Mouse (Mus musculus) forebrain, postnatal 0 days (tissue): ENCODE data around the gene Tspo. TPM values are rescaled to one million over a fixed set of nuclear protein-coding genes. Genes with fewer than 3 reads are reported as not detected.
A peak's percentile ranks its signal among the peaks of the same experiment; 100 is the strongest.

Experiments
- ATAC-seq: fragments of 200-750 bp; cut with Nextera tagmentation; 2 replicates; pipeline ENCODE4 v1.8.0; 2017; ENCODE audit warnings: mild to moderate bottlenecking, moderate library complexity
- DNase-seq: peaks from one replicate; pipeline ENCODE4 v3.0.0-alpha.2; 2015
- H3K27ac ChIP-seq: fragments of 300-500 bp; sonication (generic); 2 replicates; pipeline ENCODE4 v1.5.1; 2014; ENCODE audit warnings: low read depth, mild to moderate bottlenecking, antibody characterized with exemption, low read length, moderate library complexity, mixed read lengths
- H3K27me3 ChIP-seq: fragments of 300-500 bp; sonication (generic); 2 replicates; pipeline ENCODE4 v1.6.1; 2014; ENCODE audit warnings: mild to moderate bottlenecking, low read length, mixed read lengths; ENCODE audit not compliant: insufficient read depth
- H3K36me3 ChIP-seq: fragments of 300-500 bp; sonication (generic); 2 replicates; pipeline ENCODE4 v1.6.1; 2014; ENCODE audit warnings: mild to moderate bottlenecking, moderate library complexity; ENCODE audit not compliant: insufficient read depth
- H3K4me1 ChIP-seq: fragments of 300-500 bp; sonication (generic); 2 replicates; pipeline ENCODE4 v1.6.1; 2014; ENCODE audit warnings: antibody characterized with exemption; ENCODE audit not compliant: insufficient read depth
- H3K4me2 ChIP-seq: fragments of 300-500 bp; sonication (generic); 2 replicates; pipeline ENCODE4 v1.6.1; 2014; ENCODE audit warnings: low read depth, mild to moderate bottlenecking, moderate library complexity
- H3K4me3 ChIP-seq: fragments of 300-500 bp; sonication (generic); 2 replicates; pipeline ENCODE4 v1.5.1; 2014; ENCODE audit warnings: low read depth, low read length, mixed read lengths
- H3K9ac ChIP-seq: fragments of 300-500 bp; sonication (generic); 2 replicates; pipeline ENCODE4 v1.6.1; 2014; ENCODE audit warnings: mild to moderate bottlenecking
- H3K9me3 ChIP-seq: fragments of 300-500 bp; sonication (generic); 2 replicates; pipeline ENCODE4 v1.6.1; 2016; ENCODE audit warnings: low read length
- CTCF ChIP-seq: sonication (generic); IDR thresholded peaks from 2 replicates; pipeline ENCODE4 v1.5.1; 2016; ENCODE audit warnings: antibody characterized with exemption, control low read depth, low read depth
- WGBS: fragments of 180-500 bp; shearing (Covaris S2); extraction: QIAGEN DNeasy Blood & Tissue Kit; methylation state at CpG from one replicate; pipeline ENCODE4 v1.1.7; 2014; 5-methylcytosine and 5-hydroxymethylcytosine counted together
- polyA plus RNA-seq: library from polyadenylated mRNA; unstranded; fragments of >200 nt; fragmentation: Nextera tagmentation; extraction: Ambion mirVana; gene quantifications from 2 replicates; pipeline ENCODE4 v1.2.1, GENCODE M21; 2015
- total RNA-seq: library from RNA; depleted of rRNA; stranded (reverse); fragments of >200 nt; gene quantifications from 2 replicates; pipeline ENCODE4 v1.2.3, GENCODE M21; 2014

Tspo gene
- total and polyA plus RNA-seq, 2 experiments from 2014 or later: 5.7 to 15.3 TPM

- Histone ChIP-seq H3K9ac (no peak overlapping the region), H3K36me3 (no peaks in the 10 kb centered on the region), H3K4me2 (no peak overlapping the region), H3K27me3 (peaks cover 25% of the 10 kb centered on the region), H3K4me1 (peaks cover 4% of the 10 kb centered on the region; the same call in 1 of the 2 replicates), H3K4me3 (no peak overlapping the region), H3K27ac (no peak overlapping the region), H3K9me3 (no peaks in the 10 kb centered on the region)
- no peak for ATAC-seq
- 81% methylated on average over 6 of the region's 6 CpGs for WGBS
- TF ChIP-seq CTCF: no peak
- no peak for DNase-seq
These were observed 32.7 kb upstream of the Tspo start for GRCm38 (mm10) chr15:83530688-83531087.

DNA sequence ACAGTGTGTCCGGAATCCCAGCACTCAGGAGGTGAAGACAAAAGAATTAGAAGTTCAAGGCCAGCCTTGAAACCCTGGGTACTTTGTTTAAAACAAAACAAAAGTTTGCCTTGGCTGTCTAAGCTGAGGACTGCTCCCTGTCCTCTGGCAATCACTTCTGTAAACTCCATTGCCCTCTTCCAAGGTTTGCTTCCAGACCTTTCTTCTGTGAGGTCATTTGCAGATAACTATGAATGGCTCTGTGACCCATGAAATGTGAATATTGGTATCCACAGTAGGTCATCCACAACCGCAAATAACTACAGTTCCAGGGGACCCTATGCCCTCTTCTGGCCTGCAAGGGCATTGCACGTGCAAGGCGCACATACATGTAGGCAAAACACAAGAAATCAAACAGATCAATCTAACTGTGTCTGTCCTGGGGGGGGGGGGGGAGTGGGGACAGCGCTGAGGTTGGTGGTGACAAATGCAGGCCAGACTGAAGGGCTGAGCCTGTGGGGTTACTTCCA, 31.4 kb upstream of the Tspo start:
- 89% methylated on average over 5 of the region's 5 CpGs for WGBS
- no peaks in the 10 kb centered on the region for H3K36me3 ChIP-seq

GRCm38 (mm10) chr15:83532606-83533005, 30.8 kb upstream of the Tspo start:
- peaks cover 6% of the 10 kb centered on the region; the same call in 1 of the 2 replicates for H3K27me3 ChIP-seq
- no peak overlapping the region for H3K27ac ChIP-seq
- H3K4me3 ChIP-seq: no peak overlapping the region
- 84% methylated on average over 7 of the region's 7 CpGs for WGBS
- no peak overlapping the region for H3K4me2 ChIP-seq
- H3K4me1 ChIP-seq: no peaks in the 10 kb centered on the region
- ATAC-seq (no peak), DNase-seq (no peak)
- TF ChIP-seq CTCF: no peak
- no peak overlapping the region for H3K9ac ChIP-seq
- no peaks in the 10 kb centered on the region for H3K9me3 ChIP-seq
- H3K36me3 ChIP-seq: no peaks in the 10 kb centered on the region

More for the DNA sequence above, 31.4 kb upstream of the Tspo start:
- TF ChIP-seq CTCF: peak; percentile 30
- no peak for ATAC-seq
- H3K27me3 ChIP-seq: peaks cover 12% of the 10 kb centered on the region; the same call in 1 of the 2 replicates
- H3K9me3 ChIP-seq: no peaks in the 10 kb centered on the region
- no peak overlapping the region for H3K4me2 ChIP-seq
- H3K4me3 ChIP-seq: no peak overlapping the region
- no peaks in the 10 kb centered on the region for H3K4me1 ChIP-seq
- DNase-seq: no peak
- H3K27ac ChIP-seq: no peak overlapping the region
- H3K9ac ChIP-seq: no peak overlapping the region

DNA sequence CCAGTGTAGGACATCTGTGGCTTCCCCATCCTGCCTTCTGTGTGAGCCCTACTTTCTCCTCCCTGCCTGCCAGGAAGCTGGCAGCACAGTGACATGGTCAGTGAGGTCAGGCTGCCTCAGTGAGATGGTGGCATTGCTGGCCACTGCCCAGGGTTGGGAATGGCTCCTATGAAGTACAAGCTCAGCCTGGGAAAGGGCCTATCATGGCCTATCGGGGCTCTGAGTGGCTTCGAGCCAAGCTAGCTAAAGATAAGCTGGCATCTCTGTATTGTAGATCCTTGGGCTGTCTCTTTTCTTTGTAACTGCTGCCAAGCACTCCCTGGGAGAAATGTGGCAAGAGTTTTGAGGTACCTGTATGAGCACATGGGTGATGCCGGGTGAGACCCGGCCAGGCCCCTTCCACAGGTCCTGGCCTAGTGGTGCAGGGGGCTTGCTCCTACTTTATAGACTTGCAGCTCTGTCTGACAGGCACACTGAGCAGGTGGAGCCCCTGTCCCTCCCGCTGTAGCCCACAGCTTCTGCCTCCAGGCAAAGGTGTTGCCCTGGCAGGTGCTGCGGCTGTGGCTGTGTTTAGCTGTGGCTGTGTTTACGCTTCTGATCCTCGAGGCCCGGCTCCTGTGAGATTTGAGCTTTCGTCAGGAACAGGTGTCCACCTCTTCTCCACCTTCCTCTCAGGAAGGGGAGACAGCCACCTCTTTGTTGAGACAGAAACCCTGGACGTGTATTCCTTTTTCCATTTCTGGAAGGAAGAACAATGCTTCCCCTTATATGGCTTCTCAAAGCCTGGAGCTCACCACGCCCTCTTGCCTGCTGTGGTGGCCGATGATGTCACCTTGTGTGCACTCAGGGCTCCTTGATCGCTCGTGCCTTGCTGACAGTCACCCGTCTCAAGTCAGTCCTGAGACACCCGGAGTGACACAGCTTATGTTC, 28.2 kb upstream of the Tspo start:
- no peaks in the 10 kb centered on the region for H3K9me3 ChIP-seq
- no peaks in the 10 kb centered on the region for H3K4me1 ChIP-seq
- ATAC-seq (no peak), DNase-seq (no peak)
- WGBS: 74% methylated on average over 17 of the region's 17 CpGs
- no peak overlapping the region for H3K4me3 ChIP-seq
- no peaks in the 10 kb centered on the region for H3K27me3 ChIP-seq
- H3K36me3 ChIP-seq: no peaks in the 10 kb centered on the region
- H3K27ac ChIP-seq: no peak overlapping the region
- H3K9ac ChIP-seq: no peak overlapping the region
- H3K4me2 ChIP-seq: no peak overlapping the region
- TF ChIP-seq CTCF: no peak

DNA sequence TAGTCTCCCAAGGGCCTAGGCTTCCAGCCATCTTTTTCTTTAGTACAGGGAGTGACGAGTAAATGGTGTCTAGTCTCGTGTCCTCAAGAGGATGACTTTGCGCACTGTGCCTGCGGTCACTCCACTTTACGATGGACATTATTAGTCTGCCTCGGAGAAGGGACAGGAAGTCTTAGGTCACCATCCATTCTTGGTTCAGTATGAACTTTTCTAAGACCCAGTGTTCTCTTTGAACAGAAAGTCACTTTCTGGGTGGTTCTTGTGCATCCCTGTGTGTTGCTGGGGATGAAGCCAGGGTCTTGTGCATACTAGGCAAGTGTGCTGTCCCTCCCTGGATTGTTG, 27.5 kb upstream of the Tspo start:
- TF ChIP-seq CTCF: no peak
- no peak overlapping the region for H3K4me3 ChIP-seq
- no peak overlapping the region for H3K27ac ChIP-seq
- DNase-seq: no peak
- ATAC-seq: no peak
- no peak overlapping the region for H3K9ac ChIP-seq
- 89% methylated on average over 6 of the region's 6 CpGs for WGBS
- no peaks in the 10 kb centered on the region for H3K4me1 ChIP-seq
- H3K9me3 ChIP-seq: no peaks in the 10 kb centered on the region
- no peak overlapping the region for H3K4me2 ChIP-seq
- no peaks in the 10 kb centered on the region for H3K27me3 ChIP-seq
- no peaks in the 10 kb centered on the region for H3K36me3 ChIP-seq

GRCm38 (mm10) chr15:83538855-83539254, 24.5 kb upstream of the Tspo start:
- WGBS: 92% methylated on average over 2 of the region's 2 CpGs
- no peak for ATAC-seq

GRCm38 (mm10) chr15:83539905-83540304, 23.5 kb upstream of the Tspo start:
- Histone ChIP-seq H3K36me3 (no peaks in the 10 kb centered on the region), H3K4me1 (no peaks in the 10 kb centered on the region), H3K27me3 (no peaks in the 10 kb centered on the region), H3K9me3 (no peaks in the 10 kb centered on the region), H3K9ac (no peak overlapping the region), H3K4me3 (no peak overlapping the region), H3K4me2 (no peak overlapping the region), H3K27ac (no peak overlapping the region)
- WGBS: 63% methylated on average over 4 of the region's 4 CpGs
- TF ChIP-seq CTCF: no peak
- no peak for ATAC-seq
- DNase-seq: no peak

More at GRCm38 (mm10) chr15:83538855-83539254, 24.5 kb upstream of the Tspo start:
- no peak for TF ChIP-seq CTCF
- no peak for DNase-seq
- Histone ChIP-seq H3K9me3 (no peaks in the 10 kb centered on the region), H3K4me1 (no peaks in the 10 kb centered on the region), H3K4me2 (no peak overlapping the region), H3K9ac (no peak overlapping the region), H3K36me3 (no peaks in the 10 kb centered on the region), H3K27ac (no peak overlapping the region), H3K27me3 (no peaks in the 10 kb centered on the region), H3K4me3 (no peak overlapping the region)
